Mouse (Mus musculus): Measurements from ENCODE around the gene Stat3.

Stat3 gene

DNA sequence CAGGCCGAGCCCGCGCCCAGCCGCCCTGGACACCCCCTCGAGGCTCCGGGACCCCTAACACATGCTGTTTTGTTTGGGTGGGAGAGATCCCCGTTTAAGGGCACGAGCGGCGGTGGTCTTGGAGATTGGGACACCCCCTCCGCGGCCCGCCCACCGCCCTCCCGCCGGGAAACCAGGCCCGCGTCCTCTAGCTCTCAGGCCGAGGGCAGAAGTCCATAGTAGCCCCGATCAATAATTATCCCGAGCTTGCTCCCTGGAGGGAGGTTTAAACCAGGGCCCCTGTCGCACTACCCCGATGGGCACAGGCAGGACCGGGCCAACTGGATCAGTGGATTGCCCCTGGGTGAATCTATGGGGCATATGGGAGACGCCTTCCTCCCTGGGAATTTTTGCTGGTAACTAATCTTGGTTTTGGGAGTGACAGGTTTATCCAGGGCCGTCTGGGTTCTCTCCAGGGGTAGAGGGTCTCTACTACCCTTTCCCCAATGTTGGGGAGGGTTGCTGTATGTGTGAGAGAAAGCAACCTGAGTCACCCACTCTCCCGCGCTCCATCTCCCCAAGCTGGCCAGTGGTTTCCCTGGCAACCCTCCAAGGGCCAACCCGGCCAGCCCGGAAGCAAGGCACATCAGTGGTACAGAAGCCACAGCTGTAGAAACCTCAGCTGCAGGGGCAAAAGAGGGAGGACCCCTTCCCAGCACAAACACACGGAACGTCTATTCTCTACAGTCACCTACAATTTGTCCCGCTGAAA, 88.4 kb downstream of the Stat3 start:
- DNase-seq, result peak; percentile 78

DNA sequence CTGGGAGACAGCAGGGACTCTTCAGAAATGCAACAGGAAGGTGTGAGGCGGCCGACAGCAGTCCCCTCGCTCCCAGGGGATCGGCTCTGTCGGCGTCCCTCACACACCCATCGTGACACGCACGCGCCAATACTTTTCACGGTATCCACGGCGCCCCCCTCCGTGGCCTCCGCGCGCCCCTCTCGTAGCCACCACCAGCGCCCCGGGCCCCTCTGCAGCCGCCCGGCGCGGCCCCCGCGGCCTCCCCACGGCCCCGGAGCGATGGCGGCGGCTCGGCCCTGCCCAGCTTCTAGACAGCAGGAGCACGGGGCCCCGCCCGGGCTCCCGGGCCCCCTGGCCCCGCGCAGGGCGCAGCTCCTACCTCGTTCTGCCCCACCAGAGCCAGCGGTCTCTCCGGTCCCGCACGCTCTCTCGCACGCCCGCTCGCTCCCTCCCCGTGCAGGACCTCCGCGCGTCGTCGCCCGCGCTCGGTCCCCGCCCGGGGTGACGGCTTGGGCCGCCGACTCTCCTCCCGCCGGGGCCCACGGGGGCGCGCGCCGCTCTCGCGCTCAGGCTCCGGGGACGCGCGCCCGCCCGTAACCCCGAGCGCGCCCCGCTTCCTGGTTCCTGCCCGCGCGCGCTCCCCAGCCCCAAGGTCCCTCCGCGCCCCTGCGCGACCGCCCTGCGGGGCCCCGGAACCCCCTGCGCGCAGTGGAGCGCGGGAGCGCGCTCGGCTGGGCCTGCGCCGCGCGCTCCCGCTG, 89.1 kb downstream of the Stat3 start, which contains the start of gene Stat5b:
TSS of gene Stat5b (minus strand) at position 687 of the 740 bp plus-strand sequence.
- DNase-seq, result peak; percentile 85

DNA sequence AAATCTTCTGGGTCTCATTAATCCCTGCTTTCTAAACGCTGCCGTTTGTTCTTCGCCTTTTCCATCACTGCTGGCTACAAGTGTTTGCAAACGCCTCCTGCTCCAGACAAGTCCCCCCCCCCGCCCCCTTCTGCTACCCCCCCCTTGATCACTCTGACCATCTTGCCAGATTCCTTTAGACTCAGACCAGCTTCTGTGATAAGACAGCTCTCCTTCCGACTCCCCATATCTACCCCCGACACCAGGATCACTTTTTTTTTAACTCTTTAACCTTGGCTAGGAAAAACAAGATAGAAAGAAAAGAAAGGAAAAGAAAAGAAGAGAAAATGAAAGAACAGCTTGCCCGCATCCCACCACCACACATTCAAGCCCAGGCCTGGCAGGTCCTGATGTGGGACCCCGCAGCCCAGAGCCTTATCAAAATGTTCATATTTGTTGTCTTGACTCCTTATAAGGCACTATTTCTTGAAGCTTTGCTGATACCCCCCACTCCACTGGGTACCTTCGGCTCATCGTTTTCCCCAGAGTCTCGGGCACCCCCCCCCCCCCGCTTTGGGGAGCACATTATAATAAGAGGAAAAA, 89.8 kb downstream of the Stat3 start:
- DNase-seq, result no peak

DNA sequence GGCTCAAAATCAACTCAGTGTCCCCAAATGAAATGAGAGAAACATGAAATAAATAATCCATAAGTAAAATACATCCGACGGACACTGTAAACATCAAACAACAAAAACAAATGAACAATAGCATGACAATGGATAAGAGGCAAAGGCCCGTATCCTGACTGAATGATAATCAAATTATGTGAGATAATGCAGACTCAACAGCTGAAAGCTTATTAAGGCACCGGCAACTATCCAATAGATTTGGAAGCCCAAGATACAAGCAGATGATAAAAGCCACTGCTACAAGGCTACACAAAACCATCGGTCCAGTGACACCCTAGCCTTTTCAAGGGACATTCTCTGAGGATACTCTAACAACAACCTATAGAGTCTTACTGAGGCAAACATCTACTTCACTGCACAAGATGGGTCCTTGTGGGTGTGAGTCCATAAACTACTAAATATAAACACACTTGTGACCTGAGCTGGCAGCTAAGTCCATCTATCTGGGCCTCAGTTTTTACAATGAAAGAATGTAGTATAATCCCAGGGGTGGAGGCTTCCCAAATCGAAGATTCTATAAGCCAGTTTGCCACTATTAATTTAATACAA, 90.5 kb downstream of the Stat3 start:
- DNase-seq, result no peak

DNA sequence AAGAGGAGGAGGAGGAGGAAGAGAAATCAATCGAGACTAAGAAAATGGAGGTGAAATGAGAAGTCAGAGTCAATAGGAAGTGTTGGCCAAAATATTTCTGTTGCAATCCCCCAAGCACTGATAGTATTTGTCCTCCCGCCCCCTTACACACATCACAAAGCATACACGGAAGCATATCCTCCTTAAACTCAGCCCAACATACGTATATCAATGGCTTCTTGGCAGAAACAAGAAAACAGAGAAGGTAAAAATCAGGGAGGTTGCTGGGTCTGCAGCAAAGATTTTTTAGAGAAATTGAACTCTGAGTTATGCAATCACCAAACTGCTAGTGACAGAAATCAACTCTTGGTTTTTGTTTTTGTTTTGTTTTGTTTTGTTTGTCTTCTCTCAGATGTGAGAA, 91.3 kb downstream of the Stat3 start:
- DNase-seq, result no peak

DNA sequence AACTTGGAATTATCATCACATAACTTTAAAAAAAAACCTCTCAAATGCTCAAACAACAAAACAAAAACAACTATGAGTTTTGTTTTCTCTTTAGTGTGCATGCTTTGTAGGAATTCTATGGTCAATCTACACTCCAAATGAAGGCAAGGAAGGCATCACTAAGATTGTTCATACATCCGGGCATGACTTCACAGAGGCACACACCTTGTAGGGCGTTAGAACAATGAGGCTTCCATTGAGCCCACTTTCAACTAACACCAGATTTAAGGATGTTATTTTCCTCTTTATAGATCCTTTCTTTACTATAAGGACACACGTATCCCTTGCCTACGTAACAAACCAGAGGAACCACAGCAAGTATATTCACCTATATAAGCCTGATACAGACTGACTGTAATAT, 91.8 kb downstream of the Stat3 start:
- no peak for DNase-seq

DNA sequence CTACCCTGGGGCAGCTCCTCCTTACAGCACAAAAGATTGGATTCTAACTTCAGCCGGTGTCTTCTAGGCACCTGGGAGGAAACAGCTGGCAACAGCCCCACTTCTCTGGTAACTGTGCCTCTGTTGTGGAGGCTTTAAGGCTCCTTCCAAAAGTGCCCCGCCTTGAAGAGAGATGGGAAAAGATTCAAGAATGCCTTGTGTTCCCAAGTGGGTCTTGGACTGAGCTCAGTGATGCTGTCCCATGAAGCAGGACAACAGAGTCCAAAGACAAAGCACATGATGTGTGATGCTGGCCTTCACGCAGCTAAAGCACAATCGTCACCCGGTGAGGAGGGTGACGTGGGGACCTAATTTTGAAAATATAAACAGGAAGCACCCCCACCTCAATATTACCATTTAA, 93.5 kb downstream of the Stat3 start:
- no peak for DNase-seq

DNA sequence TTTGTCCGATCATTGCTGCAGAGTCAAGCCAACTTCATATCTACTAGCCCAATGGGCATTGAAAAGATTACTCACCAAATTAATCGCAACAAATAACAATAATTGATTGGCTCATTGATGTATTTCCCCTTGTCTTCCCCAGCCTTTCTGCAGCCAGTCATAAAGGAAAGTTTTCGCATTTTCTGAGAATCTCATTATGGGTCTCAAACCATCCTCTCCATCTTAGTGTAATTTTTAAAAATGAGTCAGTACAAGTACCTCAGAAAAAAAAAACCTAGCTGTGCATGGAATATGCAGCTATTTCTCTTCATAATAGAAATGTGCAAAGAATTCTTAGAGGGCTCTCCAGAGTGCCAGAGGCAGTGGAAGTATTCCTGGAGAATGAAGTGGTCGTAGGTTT, 95.2 kb downstream of the Stat3 start:
- DNase-seq, result no peak

DNA sequence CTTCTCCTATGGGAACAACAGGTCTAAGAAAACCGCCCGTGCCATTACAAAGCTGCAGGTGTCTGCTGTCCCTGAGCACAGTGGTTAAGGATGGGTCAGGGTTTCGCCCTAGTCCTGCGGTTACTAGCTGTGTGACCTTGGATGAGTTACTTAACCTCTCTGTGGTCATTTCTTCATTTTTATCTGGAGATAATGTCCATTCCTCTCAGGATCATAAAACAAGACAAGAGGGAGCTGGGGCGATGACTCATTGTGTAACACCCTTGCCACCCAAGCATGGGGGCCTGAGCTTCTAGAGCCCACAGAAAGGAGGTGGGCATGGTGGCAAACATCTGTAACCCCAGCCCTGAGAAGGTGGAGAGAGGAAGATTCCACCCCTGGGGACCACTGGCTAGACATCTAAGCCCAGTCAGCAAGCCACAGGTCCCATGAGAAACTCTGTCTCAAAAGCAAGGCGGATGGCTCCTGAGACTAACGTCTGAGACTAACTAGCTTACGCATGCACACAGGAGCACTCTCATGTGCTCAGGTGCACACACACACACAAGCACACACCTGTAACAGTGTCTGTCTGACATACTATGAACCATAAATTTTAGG, 96.2 kb downstream of the Stat3 start:
- no peak for DNase-seq

DNA sequence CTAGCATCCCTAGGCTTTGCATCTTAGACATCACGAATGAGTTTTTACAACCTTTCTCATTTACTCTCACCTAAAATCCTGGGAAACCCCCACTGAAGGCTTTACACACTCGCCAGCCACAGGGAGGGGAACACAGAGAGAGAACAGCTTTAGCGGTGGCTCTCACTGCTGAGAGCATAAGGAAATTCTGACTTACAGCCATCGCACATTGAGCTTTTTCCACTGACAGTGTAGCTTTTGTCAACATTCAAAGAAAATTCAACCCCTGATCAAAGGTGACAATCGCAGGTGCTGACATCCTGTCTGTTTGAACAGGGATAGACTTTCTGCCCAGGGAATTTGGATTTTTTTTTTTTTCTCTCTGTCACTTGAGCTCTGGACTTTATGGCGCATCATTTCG, 97.3 kb downstream of the Stat3 start:
- no peak for DNase-seq

DNA sequence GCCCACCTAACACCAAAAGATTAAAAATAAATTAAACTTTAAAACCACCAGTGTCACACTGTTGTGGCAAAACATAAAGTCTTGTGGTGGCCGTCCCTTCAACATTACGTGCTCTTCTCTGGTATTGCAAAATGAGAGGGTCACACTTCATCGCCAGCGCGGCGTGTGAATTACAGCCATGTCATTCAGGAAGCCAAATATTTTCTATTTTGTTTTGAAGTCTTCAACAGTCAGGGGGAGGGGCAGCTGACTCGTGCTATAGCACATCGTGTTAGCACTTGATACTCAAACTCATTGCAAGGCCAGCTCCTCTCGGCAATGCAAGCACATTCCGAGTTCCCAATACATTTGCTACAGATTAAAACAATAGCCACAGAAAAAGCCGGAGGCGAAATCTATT, 98.5 kb downstream of the Stat3 start:
- peak; percentile 75 for DNase-seq

DNA sequence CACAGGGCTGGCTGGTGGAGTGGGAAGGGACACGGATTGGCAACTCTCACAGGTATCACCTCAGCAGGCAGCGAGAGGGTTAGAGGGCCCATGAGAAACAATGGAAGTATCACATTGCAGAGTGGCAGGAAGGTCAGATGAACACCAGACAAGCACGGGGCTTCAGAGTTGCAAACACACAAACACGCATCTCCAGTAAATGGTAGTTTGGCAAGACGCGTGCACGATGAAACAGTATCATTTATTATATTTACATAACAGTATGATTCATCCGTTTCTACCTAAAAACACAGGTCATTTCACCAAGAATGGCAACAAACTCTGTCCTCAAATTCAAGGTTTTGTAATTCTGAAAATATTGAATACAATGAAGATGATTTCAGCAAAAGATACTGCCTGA, 99.8 kb downstream of the Stat3 start:
- DNase-seq, result no peak

DNA sequence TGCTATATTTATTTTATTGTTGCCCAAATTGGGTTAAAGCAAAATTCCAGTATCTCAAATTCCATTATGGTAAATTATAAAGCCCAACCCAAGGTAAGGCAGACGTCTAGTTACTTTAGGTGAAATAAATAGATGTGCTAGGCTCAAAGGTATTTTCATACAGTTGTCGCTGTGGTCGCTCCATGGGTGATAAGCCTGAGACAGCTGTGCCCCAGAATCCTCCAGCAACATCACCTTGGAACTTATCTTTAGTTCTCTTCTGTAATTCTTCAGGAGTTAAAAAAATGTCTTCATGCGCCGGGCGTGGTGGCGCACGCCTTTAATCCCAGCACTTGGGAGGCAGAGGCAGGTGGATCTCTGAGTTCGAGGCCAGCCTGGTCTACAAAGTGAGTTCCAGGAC, 100.4 kb downstream of the Stat3 start:
- no peak for DNase-seq

DNA sequence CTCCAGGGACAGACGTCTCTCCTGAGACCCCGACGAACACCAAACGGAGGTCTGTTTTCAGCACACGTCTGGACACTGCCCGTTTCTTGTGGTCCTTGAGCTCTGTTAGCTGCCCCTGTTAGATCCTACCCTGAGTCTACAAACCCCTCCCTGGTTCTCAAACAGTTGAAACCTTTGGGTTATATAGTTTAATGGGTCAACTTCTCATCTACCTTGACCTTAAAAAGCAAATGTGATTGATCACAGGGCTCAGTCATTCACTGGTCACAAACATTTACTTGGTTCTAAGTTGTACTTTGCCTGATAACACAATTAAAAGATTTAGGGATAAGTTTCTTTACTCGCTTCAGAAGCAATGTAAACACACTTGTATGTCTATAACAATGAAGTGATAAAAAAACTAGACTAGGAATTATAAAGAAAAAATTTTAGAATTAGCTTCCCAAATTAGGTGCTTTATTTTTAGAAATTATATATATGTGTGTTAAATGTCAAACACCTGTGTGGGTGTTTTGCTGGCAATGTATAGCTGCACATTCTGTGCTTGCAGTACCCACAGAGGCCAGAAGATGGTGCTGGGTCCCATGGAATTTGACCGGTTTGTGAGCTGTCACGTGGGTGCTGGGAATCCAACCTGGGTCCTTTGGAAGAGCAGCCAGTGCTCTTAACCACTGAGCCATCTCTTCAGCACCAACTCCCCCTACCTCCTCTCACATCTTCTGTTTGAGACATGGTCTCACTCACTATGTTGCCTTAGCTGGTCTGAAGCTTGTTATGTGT, 102.2 kb downstream of the Stat3 start:
- DNase-seq, result no peak
